Mouse (Mus musculus): ENCODE measurements at regions not wholly inside any gene's neighbourhood (a gene's known extent, or its start where the extent isn't known, plus 50 kb on each side); places are given as distances from the start of the nearest gene placed in this dataset.

GRCm38 (mm10) chr7:113010150-113010549, 56.4 kb downstream of the Rassf10 start:
- ATAC-seq (replicated peaks; ENCODE audit: poor library complexity), result no peak

GRCm38 (mm10) chr7:113017092-113017755, 63.5 kb downstream of the Rassf10 start:
- no peak for ATAC-seq (replicated peaks; ENCODE audit: poor library complexity)

GRCm38 (mm10) chr7:113021412-113021811, 67.7 kb downstream of the Rassf10 start:
- no peak for ATAC-seq (replicated peaks; ENCODE audit: poor library complexity)

- no peak for ATAC-seq (replicated peaks; ENCODE audit: poor library complexity)
These were observed 68.8 kb downstream of the Rassf10 start for GRCm38 (mm10) chr7:113022516-113022915.

- ATAC-seq (replicated peaks; ENCODE audit: poor library complexity), result no peak
These were observed 72.0 kb downstream of the Rassf10 start for GRCm38 (mm10) chr7:113025758-113026157.

- no peak for ATAC-seq (replicated peaks; ENCODE audit: poor library complexity)
These were observed 72.7 kb downstream of the Rassf10 start for GRCm38 (mm10) chr7:113026290-113027075.

GRCm38 (mm10) chr7:113027125-113027801, 73.5 kb downstream of the Rassf10 start:
- no peak for ATAC-seq (replicated peaks; ENCODE audit: poor library complexity)

- ATAC-seq (replicated peaks; ENCODE audit: poor library complexity), result no peak
These were observed 76.4 kb downstream of the Rassf10 start for GRCm38 (mm10) chr7:113030053-113030752.

GRCm38 (mm10) chr7:113035751-113036150, 82.0 kb downstream of the Rassf10 start:
- ATAC-seq (replicated peaks; ENCODE audit: poor library complexity), result no peak

- peak; percentile 87 for ATAC-seq (replicated peaks; ENCODE audit: poor library complexity)
These were observed 84.3 kb downstream of the Rassf10 start for GRCm38 (mm10) chr7:113037825-113038613.

- no peak for ATAC-seq (replicated peaks; ENCODE audit: poor library complexity)
These were observed 85.3 kb downstream of the Rassf10 start for GRCm38 (mm10) chr7:113038906-113039671.

- peak; percentile 96 for ATAC-seq (replicated peaks; ENCODE audit: poor library complexity)
These were observed 91.9 kb downstream of the Rassf10 start for GRCm38 (mm10) chr7:113045613-113046159.

- ATAC-seq (replicated peaks; ENCODE audit: poor library complexity), result 0 out of 2 replicates have a peak, but pooled peaks have one; percentile 21
These were observed 92.6 kb downstream of the Rassf10 start for GRCm38 (mm10) chr7:113046406-113046805.

- peak; percentile 23; the same call in 1 of the 2 replicates for ATAC-seq (replicated peaks; ENCODE audit: poor library complexity)
These were observed 93.8 kb downstream of the Rassf10 start for GRCm38 (mm10) chr7:113047583-113047982.

- no peak for ATAC-seq (replicated peaks; ENCODE audit: poor library complexity)
These were observed 94.5 kb downstream of the Rassf10 start for GRCm38 (mm10) chr7:113048097-113048795.

GRCm38 (mm10) chr7:113049440-113049839, 95.7 kb downstream of the Rassf10 start:
- no peak for ATAC-seq (replicated peaks; ENCODE audit: poor library complexity)

GRCm38 (mm10) chr7:113052952-113053351, 99.2 kb downstream of the Rassf10 start:
- ATAC-seq (replicated peaks; ENCODE audit: poor library complexity), result no peak

GRCm38 (mm10) chr7:113056421-113056820, 102.7 kb downstream of the Rassf10 start:
- no peak for ATAC-seq (replicated peaks; ENCODE audit: poor library complexity)
